Mouse (Mus musculus) ES-E14 (cell line): ENCODE results near the gene Scg5.

Experiments used
- HCFC1 ChIP-seq: IDR thresholded peaks from 2 replicates; pipeline ENCODE4 v1.6.1; 2012; ENCODE audit warnings: low read length, inconsistent platforms, borderline replicate concordance; ENCODE audit not compliant: insufficient read depth
- MAFK ChIP-seq: IDR thresholded peaks from 2 replicates; pipeline ENCODE4 v1.6.1; 2014; ENCODE audit warnings: mild to moderate bottlenecking, low read depth, low read length, inconsistent platforms; ENCODE audit not compliant: insufficient read depth

DNA sequence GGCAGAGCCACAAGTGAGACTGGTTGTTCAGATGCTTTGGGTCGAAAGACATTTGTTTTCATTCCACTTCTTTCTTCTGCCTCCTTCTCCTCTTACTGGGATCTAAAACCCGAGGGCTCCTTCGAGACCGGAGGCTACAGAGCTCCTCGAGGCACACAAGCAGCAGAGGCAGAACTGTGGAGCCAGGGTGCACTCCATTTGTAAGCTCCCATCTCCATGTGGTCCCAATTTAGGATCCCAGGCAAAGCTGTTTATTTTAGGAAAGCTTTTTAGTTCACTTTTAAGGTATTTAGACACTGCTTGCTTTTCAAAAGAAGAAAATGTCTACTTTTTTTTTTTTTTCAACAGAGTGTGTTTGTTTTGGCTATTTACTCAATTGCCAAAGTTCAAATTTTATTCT, 28.1 kb downstream of the Scg5 start:
- TF ChIP-seq HCFC1, result no peak
- TF ChIP-seq MAFK, result no peak
